Mouse (Mus musculus) left cerebral cortex, postnatal 14 days (tissue): ENCODE measurements around the gene Ms4a18. TPM values are rescaled to one million over a fixed set of nuclear protein-coding genes. Genes with fewer than 3 reads are reported as not detected.
"Not testable (repeated sequence)": the region's sequence is repeated elsewhere in the genome, so short reads cannot be mapped to it uniquely, and the experiment has no call there.

Source experiments
- DNase-seq, 2 experiments: peaks; one replicate each; pipeline ENCODE4 v3.0.0; 2021 to 2022; ENCODE audit warnings: low spot score in 2 of 2, mixed read lengths in 1 of 2
- intact Hi-C: fragments of 180-260 bp; cut with DNase I; formaldehyde crosslinking; loops from one replicate; pipeline ENCODE4 v1.15.1; 2025
- long read RNA-seq, 2 experiments: library from polyadenylated mRNA; stranded (forward); transcript quantifications; one replicate each; pipeline ENCODE4 v2.0.0; 2021
- total RNA-seq, 2 experiments: library from RNA; stranded (reverse); gene quantifications; 2 replicates each; pipeline ENCODE4 v1.2.3; 2021

The Ms4a18 gene
- total RNA-seq, result not detected
- long read RNA-seq, experiment 1, result 0 reads
- long read RNA-seq, experiment 2, result 0 reads

DNA sequence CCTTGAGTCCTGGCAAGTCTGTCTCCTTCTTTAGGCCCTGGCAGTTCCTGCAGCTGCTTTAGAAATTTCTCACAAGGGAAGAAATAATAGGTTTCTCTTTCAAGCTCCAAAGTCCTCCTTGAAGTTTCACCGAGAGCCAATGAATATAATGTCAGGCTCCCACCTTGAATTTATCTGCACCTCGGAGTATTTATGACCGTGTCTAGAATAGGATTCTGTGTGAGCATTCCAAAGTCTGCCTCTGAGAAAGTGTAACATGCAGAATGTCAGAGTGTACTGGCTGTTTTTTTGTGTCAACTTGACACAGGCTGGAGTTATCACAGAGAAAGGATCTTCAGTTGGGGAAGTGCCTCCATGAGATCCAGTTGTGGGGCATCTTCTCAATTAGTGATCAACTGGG, at the start of gene Ms4a18:
Ms4a18 (minus strand) TSS at position 141 of the 400 bp plus-strand sequence.
- intact Hi-C loops, result no loop called here
- DNase-seq, result no peak

DNA sequence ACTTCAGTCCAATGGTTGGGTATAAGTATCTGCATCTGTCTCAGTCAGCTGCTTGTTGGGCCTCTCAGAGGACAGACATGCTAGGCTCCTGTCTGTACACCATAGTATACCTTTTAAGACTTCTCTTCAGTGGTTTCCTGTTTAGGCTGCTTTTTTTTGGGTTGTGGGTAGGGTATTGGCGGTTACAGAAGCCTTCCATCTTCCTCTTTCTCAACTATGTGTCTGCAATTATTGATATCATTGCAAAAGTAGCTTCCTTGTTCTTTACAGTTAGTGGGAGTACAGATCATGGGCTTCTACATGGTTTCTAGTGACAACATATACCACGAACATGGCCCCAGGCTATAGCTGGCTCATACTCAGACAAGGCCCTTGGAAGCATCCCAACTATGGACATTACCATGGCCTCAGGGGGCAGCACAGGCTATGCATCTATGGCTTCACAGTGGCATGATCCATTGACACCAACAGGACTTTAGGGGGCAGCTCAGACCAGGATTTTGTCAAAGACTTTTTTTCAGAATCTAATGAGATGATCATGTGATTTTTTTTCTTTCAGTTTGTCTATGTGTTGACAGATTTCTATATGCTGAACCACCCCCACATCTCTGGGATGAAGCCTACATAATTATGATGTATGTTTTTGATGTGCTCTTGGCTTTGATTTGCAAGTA, 47.5 kb upstream of the Ms4a18 start:
- intact Hi-C loops, result no loop called here
- DNase-seq, result no peak

DNA sequence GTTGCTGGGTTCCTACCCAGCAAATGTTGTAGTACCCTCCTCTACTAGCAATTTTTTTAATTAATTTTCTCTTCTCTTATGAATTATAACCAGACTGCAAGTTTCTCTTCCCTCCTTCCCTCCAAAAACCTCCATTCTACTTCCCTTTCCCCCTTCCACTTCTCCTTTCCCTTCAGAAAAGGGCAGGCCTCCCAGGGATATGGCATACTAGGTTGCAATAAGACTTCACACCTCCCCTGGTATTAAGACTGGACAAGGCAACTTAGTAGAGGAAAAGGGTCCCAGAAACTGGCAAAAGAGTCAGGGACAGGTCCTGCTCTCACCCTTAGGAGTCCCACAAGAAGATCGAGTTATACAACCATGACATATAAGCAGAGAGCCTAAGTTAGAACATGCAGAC, 43.1 kb upstream of the Ms4a18 start:
- DNase-seq, result no peak
- intact Hi-C loops, result no loop called here

GRCm38 (mm10) chr19:11059967-11060366, 42.1 kb upstream of the Ms4a18 start:
- intact Hi-C loops, result no loop called here

DNA sequence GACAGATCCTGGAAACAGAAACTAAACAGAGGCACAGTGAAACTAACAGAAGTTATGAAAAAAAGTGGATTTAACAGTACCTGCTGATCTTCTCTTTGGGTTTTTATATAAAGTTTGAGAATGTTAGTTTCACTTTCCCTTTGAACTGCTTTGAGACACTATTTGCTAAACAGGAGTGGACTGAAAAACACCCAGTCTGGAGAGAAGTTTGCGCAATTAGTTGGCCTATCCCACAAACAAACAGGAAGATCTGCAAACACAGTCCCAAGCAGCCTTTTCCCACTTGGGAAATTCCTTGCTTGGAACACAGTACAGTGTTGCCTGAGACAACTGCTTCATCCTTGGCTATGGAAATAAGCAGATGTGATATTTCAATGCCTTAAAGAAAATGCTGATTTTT, 37.9 kb upstream of the Ms4a18 start:
- DNase-seq, intact Hi-C loops: not testable (repeated sequence)

More at GRCm38 (mm10) chr19:11059967-11060366, 42.1 kb upstream of the Ms4a18 start:
- no peak for DNase-seq

GRCm38 (mm10) chr19:11053277-11053676, 35.4 kb upstream of the Ms4a18 start:
- intact Hi-C loops, result no loop called here
- DNase-seq, result no peak

DNA sequence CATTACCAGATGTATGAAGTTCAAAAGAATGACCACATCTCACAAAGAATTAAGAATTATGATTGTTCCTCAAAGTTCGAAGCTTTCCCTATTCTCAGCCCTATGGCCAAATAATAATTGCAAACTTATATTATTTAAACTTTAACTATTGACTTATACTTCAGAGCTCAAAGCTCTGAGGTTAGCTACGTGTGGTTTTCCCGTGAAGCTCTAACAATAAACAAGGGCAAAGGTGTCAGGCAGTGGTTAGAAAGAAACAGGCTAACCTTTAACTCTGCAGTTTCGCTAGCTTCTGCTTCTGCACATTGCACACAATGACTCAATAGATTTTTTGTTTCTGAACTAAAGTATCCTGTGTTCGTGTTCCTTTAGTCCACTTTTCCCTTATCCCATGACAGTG, 35.0 kb upstream of the Ms4a18 start:
- DNase-seq, result no peak
- intact Hi-C loops, result no loop called here

- DNase-seq, result no peak
- intact Hi-C loops, result no loop called here
These were observed 32.5 kb upstream of the Ms4a18 start for GRCm38 (mm10) chr19:11050286-11050685.

- intact Hi-C loops, result no loop called here
- no peak for DNase-seq
These were observed 31.6 kb upstream of the Ms4a18 start for GRCm38 (mm10) chr19:11049426-11049825.

GRCm38 (mm10) chr19:11048503-11048902, 30.7 kb upstream of the Ms4a18 start:
- intact Hi-C loops, result no loop called here
- DNase-seq, result no peak

- no peak for DNase-seq
- intact Hi-C loops, result no loop called here
These were observed 30.2 kb upstream of the Ms4a18 start for GRCm38 (mm10) chr19:11048009-11048408.

GRCm38 (mm10) chr19:11044996-11045711, 27.3 kb upstream of the Ms4a18 start:
- DNase-seq, result peak; percentile 10 to 38
- intact Hi-C loops, result no loop called here

GRCm38 (mm10) chr19:11044671-11044995, 26.8 kb upstream of the Ms4a18 start:
- intact Hi-C loops, result no loop called here
- DNase-seq, result no peak

GRCm38 (mm10) chr19:11037570-11037969, 19.7 kb upstream of the Ms4a18 start:
- DNase-seq, result no peak
- intact Hi-C loops, result no loop called here

- no peak for DNase-seq
- intact Hi-C loops, result no loop called here
These were observed 4.6 kb upstream of the Ms4a18 start for GRCm38 (mm10) chr19:11022382-11022781.

DNA sequence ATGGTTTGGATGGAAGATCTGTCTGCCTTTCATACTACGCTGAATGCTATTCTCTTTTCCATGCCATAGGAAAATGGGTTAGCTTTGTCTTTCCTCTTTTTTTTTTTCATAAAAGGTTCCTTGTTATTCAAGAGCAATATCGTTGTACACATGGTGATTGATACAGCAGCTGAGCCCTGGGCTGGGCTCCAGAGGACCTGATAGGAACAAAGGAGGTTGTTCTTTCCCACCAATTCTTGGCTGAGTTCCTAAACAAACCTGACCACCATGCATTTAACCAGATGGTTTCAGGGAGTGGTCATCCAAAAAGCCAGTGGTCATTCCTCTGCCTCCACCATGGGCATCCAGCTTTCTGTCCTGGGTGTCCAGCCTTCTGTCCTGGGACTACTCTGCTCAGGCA, 580 bp downstream of the Ms4a18 start:
- no peak for DNase-seq
- intact Hi-C loops, result no loop called here

- intact Hi-C loops, result no loop called here
- no peak for DNase-seq
These were observed 1.8 kb downstream of the Ms4a18 start for GRCm38 (mm10) chr19:11015998-11016397.

GRCm38 (mm10) chr19:11015468-11015867, 2.4 kb downstream of the Ms4a18 start:
- intact Hi-C loops, result no loop called here
- no peak for DNase-seq

GRCm38 (mm10) chr19:10993150-10993549, 24.7 kb downstream of the Ms4a18 start, which contains the start of gene Ms4a15:
Ms4a15 (minus strand) TSS chr19:10993250.
- intact Hi-C loops, result no loop called here

DNA sequence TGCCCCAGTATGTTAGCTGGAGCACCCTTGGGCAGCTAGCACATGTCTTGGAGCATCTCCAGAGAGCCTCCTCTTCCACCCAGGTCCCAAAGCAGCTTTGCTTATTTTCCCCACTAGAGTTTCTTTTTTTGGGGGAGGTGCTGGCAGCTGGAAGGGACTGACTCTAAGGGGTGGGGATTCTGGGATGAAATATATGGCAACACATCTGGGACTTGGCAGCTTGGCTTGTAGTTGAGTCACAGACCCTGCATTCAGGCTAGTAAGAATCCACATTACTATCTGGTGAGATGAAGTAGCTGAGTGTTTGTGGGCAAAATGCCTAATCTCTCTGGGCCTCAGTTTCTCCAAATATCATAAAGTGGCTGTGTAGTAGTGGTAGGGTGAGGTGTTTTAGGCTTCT, 25.9 kb downstream of the Ms4a18 start:
- DNase-seq, result no peak
- intact Hi-C loops, result no loop called here

More at GRCm38 (mm10) chr19:10993150-10993549, 24.7 kb downstream of the Ms4a18 start, which contains the start of gene Ms4a15:
- DNase-seq, result no peak

- no peak for DNase-seq
- intact Hi-C loops, result no loop called here
These were observed 27.1 kb downstream of the Ms4a18 start for GRCm38 (mm10) chr19:10990751-10991150.
